Mouse (Mus musculus): ENCODE measurements around the gene Mrtfa. TPM values are rescaled to one million over a fixed set of nuclear protein-coding genes. Genes with fewer than 3 reads are reported as not detected.
A peak's percentile ranks its signal among the peaks of the same experiment; 100 is the strongest.

The Mrtfa gene
- total RNA-seq, 2 experiments from 2014 or later: 54.1 to 55.7 TPM

DNA sequence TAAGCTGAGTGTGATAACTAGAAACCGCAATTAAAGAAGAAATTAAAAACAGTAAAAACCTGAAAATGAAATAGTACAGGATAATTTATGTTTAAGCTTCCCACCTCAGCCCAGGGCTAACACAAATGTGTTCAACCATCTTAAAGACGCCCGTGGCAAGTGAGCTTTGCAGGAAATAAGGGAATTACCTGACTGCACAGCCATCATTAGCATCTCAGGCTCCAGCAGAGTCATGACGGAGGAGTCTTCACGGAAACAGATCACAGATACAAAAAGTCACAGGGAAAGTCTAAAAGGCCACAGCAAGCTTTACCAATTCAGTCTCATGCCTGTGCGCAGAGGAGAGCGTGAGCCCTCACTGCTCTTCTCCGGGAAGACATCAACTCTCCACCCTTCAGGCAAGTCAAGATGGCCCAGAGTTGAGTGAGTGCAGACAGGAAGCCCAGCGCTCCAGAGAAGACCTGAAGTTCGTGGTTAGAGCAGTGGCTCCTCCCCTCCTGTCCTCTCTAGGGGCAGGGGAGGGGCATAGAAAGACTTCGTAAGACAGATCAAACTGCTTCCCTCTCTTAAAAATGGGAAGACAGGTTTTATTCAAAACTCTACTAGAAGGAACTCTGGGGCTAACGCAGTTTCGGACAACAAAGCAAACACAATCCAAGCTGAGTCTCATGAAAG is 85.8 kb downstream of the Mrtfa start:
- DNase-seq (ENCODE audit: low spot score in 2 of 2): no peak

DNA sequence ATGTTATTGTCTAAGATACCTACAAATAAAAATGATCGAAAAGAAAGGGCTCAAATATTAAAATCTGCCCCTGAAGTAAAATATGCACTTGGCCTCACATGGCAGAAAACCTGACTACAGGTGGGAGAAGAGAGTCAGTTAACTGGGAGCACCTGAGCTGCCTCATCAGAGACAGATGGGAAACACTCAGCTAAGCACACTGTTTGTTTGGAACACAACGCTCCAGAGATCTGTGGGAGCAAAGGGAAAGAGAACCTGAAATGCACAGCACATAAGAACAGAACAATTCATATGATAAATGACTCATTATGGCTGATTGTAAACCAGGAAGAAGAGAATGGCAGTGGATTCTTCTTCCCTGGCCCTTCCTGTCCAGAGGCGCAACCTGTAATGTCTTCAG is 87.1 kb downstream of the Mrtfa start:
- no peak for DNase-seq (ENCODE audit: low spot score in 2 of 2)

DNA sequence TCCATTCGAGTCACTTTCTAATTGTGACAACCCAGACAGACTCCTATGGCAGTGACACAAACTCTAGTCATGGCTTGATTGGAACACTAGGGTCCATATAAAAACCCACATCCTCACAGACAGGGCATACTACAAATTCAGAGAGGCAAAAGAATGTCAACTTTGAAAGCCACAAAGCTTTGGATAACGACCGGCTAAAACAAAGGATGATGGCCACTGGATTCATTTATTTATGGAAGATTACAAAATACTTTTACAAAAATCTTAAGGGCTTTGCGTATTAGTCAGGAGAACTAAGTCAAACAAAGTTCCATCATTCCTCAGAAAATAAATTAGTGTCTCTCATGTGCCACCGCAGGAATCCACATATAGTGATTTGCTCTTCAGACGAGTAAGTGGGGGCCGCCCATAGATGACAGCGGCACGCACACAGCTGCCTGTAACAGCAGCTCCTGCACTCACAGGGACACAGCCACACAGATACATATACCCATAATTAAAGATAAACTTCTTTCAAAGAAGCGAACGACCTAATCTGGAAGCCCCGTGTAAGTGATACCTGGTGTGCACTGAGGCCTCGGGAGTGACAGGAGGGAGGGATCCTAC is 88.2 kb downstream of the Mrtfa start:
- DNase-seq (ENCODE audit: low spot score in 2 of 2): no peak

DNA sequence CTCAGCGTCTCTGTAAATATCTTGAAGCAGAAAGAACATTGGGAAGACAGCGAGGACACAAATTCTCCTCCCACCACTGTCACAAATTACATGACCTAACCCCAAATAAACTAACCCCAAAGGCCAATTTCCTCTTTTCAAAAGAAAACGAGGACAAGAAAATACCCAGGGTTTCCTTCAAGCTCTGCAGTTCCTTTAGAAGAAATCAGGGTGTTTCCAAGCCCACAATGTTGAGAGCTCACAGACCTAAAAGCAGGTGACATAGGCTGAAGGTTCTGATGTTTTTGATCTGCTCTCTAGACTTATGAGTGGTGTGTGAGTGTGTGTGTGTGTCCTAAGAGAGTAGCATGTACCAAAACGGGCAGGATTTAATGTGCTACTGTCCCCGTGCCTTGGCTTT is 89.2 kb downstream of the Mrtfa start:
- DNase-seq (ENCODE audit: low spot score in 2 of 2): no peak

DNA sequence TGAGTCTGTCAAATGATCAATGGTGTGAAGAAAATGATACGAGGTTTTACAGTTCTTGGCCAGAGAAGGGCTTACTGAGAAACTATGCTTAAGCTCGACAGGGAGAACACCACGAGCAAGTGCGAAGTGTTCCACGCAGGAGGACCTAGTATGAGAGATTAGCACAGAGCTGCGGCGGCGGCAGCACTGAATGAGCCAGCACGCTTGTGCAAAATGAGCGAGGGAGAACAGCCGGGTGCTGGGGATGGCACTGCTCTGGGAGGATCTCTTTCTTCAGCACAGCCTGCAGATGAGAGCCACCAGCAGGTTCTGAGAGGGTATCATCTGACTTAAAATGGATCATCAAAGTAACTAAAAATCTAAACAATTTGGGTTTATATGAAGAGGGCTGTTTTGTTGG is 91.3 kb downstream of the Mrtfa start:
- DNase-seq (ENCODE audit: low spot score in 2 of 2): no peak

DNA sequence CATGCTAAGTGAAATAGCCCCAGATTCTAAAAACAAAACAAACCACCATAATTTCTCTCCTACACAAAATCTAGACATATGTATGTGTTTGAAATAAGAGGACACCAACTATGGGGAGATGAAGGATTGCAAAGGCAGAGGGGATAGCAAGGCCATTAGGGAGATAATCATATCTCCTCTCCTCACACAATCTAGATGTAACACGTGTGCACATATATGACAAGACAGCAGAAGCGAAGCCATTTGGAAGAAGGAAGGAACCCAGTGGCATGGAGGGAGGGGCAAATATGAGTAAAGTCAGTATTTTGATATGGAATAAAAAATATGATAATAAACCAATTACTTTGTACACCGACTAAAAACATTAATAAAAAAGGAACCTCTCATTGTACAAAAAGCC is 91.9 kb downstream of the Mrtfa start:
- no peak for DNase-seq (ENCODE audit: low spot score in 2 of 2)

DNA sequence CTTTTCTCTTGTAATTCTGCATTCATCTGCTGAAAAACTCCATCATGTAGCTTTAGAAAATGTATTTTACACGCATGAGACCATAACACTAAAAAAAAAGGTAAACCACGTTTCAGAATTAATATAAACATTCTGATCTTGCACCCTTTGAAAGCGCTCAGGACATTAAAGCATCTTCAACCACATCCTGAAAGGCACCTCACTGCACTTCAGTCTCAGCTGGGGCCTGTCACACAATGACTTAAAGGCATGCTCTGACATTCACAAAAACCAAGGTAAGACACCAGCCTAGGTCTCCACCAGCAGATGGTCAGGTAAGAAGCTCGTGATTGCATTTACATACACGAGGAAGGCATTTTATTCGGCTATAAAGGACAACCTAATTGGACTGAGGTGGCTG is 92.7 kb downstream of the Mrtfa start:
- DNase-seq (ENCODE audit: low spot score in 2 of 2): no peak

DNA sequence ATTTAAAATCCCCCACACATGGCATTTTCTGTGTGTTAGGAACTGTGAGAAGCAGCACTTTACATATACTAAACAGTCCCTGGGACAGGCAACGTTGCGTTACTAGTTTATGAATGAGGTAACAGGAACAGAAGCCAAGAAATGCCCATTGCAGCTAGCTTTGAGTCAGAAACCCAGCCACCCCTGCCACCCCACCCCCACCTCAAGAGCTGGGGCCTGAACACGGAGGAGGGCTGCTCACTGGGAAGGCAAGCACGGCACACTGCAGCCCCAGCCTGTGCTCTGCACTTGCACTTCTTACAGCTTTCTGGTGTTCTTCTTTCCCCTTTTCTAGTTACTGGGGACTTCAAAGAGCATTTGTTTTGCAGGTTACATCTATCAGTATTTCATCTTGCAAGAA is 93.1 kb downstream of the Mrtfa start:
- no peak for DNase-seq (ENCODE audit: low spot score in 2 of 2)

DNA sequence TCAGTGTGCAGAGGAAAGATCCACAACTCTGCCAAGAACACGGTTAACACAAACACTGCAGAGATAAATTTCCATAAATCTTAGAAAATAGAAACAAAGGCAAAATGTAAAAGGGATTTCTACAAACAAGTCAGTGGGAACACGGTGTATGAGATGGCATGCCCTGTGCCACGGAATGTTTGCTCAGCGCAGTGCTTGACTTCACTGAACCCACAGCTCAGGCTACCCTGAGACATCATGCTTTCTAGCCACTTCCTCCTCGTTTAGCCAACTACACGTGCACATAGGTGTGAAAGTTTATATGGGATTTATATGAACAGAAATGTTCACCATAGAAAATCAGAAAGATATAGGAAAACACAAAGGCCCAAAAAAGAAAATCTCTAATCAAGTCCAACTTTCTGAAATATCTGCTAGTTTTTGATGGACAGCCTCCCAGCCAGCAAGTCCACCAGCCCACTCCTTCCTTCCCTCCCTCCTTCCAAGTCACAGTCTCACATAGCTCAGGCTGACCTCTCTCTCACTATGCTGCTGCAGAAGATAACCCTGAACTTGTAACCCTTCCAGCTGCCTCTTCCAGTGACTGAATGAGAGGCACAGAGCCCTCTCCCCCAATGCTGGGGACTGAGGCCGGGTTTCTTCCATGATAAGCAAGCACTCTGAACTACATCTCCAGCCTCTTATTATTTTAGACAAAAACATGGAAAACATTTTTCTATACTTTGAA is 94.1 kb downstream of the Mrtfa start:
- DNase-seq (ENCODE audit: low spot score in 2 of 2): no peak

DNA sequence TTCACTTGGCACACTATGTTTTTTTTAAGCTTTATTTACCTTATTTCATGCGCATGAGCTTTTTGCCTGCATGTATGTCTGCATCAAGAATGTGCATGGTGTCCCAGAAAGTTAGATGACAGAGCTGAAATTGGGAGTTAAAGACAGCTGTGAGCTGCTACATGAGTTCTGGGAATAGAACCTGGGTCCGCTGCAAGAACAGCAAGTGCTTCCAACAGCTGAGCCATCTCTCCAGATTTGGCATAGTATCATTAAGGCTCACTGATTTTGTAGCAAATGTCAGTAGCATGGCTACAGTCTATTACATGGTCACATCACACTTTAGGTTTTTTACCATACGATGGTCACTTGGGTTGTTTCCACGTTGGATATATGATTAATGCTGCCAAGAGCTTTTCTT is 97.5 kb downstream of the Mrtfa start:
- DNase-seq (ENCODE audit: low spot score in 2 of 2): no peak

DNA sequence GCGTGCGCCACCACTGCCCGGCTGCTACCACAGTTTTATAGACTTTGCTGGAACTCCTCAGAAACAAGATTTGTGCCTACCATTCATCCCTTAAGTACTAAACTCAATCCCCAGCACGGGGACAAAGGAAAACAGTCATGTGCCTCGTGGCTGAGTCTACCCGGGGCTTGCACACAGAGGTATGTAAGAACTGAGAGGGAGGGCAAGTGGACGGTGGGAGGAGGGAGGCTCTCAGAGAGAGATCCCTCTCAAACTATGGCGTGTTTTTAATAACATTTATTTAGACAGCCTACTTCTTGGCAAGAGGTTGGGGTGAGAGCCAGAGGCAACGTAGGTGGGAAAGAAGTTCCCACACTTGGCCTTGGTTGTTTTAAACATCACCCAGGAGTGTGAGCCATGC is 98.8 kb downstream of the Mrtfa start:
- no peak for DNase-seq (ENCODE audit: low spot score in 2 of 2)

DNA sequence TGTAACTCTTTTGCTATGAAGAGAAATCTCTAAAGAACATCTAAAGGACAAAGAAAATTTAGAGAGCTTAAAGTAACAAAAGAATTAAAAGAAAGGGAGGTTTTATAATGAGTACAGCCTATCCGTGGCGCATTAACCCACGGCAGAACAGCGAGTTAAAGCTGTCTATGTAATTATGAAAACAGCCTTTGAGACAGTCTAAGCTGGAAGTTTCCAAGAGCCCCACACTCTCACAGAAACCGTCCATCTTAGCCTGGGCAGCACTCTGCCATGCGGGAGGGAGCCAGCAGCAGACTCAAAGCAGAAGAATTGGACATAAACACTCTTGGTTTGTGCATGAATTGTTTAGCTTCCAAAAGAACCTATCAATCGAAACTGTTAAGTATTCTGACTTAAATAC is 103.0 kb downstream of the Mrtfa start:
- DNase-seq (ENCODE audit: low spot score in 2 of 2): no peak

DNA sequence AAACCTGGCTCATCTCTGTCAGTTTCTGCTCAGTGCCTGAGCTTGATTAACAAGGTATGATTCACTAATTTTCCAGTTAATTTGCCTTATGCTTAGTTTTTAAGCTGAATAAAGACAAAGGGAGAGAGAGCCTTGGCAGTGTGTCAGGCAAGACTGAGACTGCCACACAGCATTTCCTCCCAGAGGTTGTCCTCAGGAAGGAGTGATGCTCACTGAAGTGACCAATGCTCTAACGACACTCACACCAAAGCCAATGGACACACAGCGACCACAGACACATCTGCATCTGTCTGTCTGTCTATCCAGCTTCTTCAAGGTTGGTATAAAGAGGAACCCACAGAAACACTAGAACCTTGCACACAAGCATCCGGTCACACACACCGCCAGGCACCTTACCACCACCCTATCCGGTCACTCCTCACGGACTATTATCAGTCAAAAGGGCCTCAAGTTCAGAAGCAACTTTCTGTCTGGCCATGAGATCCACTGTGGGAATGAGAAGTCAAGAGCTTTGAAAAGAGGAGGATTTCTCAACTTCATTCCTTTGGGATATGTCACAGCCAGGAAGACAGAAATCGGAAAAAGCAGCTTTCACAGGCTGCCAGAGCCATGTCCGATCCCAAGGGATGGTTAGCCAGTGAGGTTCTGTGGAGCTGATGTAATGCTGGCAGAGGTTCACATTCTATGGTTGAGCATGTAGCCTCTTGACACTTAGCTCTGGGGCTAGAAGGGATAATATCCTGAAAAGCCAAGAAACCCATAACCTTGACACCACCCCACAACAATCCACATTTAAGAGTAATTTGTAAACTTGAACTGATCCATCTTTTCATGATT is 103.7 kb downstream of the Mrtfa start:
- peak in 1 of 2 experiments; percentile 62 for DNase-seq (ENCODE audit: low spot score in 2 of 2)

DNA sequence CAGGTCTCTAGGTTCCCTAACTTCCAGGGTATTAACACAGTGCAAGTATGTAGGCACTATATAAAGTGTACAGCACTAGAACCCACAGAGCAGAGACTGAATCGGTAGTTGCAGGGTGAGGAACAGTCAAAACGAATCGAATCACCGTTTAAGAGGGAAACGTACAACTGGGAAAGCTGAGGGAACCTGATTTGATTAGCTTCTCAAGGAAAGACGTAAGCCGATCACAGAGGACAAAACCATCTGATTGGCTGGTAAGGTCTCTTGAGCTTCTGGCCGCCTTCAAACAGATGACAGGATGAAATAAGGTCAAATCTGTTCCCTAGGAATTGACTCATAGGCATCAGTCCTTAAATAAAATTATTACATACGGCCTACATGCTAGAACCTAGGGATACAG is 106.7 kb downstream of the Mrtfa start:
- no peak for DNase-seq (ENCODE audit: low spot score in 2 of 2)

DNA sequence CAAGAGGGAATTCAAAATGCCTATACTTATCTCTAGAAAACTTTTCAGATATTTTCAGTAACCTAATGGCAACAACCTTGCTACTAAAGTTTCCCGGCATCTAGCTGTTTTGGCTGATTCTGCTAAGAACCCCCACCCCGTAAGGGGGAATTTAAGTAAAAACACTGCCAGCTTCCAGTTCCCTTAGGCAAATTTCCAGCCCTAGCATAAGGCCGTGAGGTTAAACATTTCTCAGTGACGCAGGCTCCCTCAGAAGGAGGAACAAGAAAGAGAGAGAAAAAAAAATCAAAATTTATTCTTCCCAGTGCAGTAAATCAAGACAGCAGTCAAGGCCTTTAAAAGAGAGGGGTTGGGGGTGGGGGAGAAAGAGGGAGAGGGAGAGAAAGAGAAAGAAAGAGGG is 107.3 kb downstream of the Mrtfa start:
- DNase-seq (ENCODE audit: low spot score in 2 of 2): no peak

DNA sequence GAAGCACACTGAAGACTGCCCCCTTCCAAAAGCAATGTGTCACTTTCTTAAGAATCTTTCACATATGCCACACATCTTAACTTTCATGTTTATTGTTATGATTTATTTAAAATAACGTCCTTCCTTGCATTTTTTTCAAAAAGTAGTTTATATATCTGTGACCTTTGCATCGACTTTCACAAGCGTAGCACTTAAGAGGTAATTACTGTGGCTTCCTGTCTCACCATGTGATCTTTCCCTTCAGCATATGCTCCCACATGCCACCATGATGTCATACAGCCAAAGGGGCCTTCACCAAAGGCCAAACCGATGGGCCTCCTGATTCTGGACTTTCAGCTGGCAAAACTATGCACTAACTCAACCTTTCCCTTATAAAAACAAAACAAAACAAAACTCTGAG is 109.3 kb downstream of the Mrtfa start:
- DNase-seq (ENCODE audit: low spot score in 2 of 2): no peak

DNA sequence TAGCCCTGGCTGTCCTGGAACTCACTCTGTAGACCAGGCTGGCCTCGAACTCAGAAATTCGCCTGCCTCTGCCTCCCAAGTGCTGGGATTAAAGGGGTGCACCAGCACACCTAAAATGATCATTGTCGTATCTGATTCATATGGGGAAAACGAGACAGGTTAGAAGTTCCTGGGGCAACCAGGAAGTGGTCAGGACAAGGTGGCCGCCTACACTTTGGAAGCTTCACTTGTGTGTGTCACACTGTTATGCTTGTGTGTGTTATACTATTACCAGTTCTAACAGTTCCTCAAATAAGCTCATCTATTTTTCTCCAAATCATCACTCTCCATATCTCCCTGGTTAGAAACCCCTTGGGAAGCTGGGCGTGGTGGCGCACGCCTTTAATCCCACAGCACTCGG is 110.2 kb downstream of the Mrtfa start:
- no peak for DNase-seq (ENCODE audit: low spot score in 2 of 2)

DNA sequence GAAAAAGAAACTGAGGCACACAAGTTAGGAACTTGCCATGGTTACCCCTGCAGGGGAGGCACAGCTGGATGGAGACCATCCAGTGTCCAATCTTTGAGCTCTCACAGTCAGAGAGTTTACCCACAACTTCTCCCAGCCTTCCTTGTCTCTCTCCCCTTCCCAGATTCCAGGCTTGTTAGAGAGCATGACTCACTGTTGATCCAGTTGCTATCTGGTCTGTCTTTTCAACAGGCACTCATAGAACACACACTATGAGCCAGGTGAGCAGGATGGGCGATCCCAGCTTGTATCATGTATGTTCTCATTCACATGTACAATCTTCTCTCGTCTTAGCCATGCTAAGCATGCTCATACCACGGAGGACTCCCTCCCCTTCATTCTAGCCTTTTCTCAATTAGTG is 111.3 kb downstream of the Mrtfa start:
- no peak for DNase-seq (ENCODE audit: low spot score in 2 of 2)

DNA sequence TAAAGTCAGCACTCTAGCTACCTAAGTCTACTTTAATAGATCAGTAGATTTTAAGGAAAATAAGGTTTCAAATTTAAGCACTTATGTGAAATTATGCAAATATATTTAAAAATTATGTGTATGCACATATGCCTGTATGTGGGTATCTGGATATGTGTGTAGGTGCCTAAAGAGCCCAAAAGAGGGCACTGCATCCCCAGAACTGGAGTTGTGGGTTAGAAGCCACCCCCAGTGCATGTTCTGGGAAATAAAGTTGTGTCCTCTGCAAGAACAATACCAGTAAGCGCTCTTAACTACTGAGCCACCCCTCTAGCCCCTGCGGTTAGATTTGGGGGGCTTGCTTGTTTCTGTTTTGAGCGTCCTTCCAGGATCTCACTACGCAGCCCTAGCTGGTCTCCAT is 113.0 kb downstream of the Mrtfa start:
- DNase-seq (ENCODE audit: low spot score in 2 of 2): no peak

DNA sequence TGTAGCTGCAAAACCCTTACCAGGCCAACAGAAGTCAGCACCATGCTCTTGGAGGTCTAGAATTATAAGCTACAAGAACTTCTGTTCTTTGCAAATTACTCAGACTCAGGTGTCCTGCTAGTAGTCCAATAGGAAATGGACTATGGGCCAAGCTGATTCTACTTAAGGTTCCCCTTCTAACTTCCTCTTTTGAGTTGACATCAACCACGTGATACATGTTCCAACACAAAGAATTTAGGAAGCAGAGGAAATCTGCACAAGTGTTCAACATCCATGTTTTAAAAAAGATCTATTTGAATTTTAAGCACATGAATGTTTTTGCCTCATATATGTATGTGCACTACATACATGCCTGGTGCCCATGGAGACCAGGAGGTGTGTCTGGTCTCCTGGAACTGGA is 116.0 kb downstream of the Mrtfa start:
- DNase-seq (ENCODE audit: low spot score in 2 of 2): no peak

DNA sequence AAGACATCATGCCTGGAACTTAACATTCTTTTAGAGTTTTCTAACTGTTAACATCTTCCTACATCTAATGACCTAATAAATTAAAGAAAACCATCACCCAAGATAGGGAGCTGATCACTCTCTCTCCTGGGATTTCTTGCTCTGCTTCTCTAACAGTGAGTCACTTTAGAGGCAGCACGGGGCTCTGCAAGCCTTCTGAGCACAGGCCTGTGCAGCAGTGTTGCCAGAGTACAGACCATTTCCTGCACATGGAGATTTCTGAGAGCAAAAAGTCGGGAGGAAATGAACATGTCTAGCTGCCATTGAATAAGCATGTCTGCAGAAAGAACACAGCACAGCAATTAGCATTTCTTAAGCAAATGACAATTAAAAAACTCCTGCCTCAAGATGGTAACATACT is 116.8 kb downstream of the Mrtfa start:
- no peak for DNase-seq (ENCODE audit: low spot score in 2 of 2)

DNA sequence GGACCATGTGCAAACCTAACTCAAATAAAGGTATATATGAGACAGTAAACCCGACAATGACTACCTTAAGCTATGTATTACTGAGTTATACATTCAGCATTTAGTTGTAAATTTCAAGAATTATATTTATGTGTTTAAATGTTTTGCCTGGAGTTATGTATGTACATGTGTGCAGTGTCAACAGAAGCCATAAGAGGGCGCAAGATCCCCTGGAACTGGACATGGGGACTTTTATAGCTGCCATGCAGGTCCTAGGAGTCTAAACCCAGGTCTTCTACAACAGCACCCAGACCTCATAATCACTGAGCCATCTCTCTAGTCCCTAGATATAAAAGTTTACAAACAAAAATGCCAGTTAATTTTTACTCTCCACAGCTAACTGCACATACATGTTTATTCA is 117.8 kb downstream of the Mrtfa start:
- DNase-seq (ENCODE audit: low spot score in 2 of 2): no peak
